Mouse (Mus musculus): ENCODE data around the gene Igtp. TPM values are rescaled to one million over a fixed set of nuclear protein-coding genes. Genes with fewer than 3 reads are reported as not detected.
"Not testable (repeated sequence)": the region's sequence is repeated elsewhere in the genome, so short reads cannot be mapped to it uniquely, and the experiment has no call there.

Igtp gene
- polyA plus RNA-seq (2011; ENCODE audit: insufficient read length, low read depth, missing spikeins): 8.3 and 11.7 TPM in 2 replicates

- peak within 1 kb of the TSS; percentile 61 for H3K4me3 ChIP-seq (ENCODE audit: insufficient read depth, low read length)
- peak within 1 kb of the TSS; percentile 28; the same call in 1 of the 2 replicates for H3K27ac ChIP-seq (ENCODE audit: insufficient read depth, low read length)
- H3K4me1 ChIP-seq (ENCODE audit: control insufficient read depth, insufficient read depth, low read length): not testable (repeated sequence)
- TF ChIP-seq POLR2A (IDR thresholded peaks at IDR 0.05; ENCODE audit: low read depth, low read length): peak; percentile 55
Observed at GRCm38 (mm10) chr11:58199229-58200037, at the start of gene Igtp, which contains the start of gene Irgm2. Gene Igtp, plus strand, starts transcription at chr11:58199556. Gene Irgm2, plus strand, starts transcription at chr11:58199618.

- Histone ChIP-seq H3K27ac (ENCODE audit: insufficient read depth, low read length) (no peak overlapping the region), H3K4me3 (ENCODE audit: insufficient read depth, low read length) (no peak overlapping the region), H3K4me1 (ENCODE audit: control insufficient read depth, insufficient read depth, low read length) (no peaks in the 10 kb centered on the region)
- TF ChIP-seq POLR2A (IDR thresholded peaks at IDR 0.05; ENCODE audit: low read depth, low read length) (no peak), CTCF (IDR thresholded peaks at IDR 0.05; ENCODE audit: borderline replicate concordance, insufficient read depth, low read length) (no peak)
Observed at GRCm38 (mm10) chr11:58155458-58155857, 43.9 kb upstream of the Igtp start.

GRCm38 (mm10) chr11:58156871-58157270 is 42.5 kb upstream of the Igtp start:
- Histone ChIP-seq H3K4me1 (ENCODE audit: control insufficient read depth, insufficient read depth, low read length) (no peaks in the 10 kb centered on the region), H3K27ac (ENCODE audit: insufficient read depth, low read length) (no peak overlapping the region), H3K4me3 (ENCODE audit: insufficient read depth, low read length) (no peak overlapping the region)
- TF ChIP-seq CTCF (IDR thresholded peaks at IDR 0.05; ENCODE audit: borderline replicate concordance, insufficient read depth, low read length): no peak
- TF ChIP-seq POLR2A (IDR thresholded peaks at IDR 0.05; ENCODE audit: low read depth, low read length): no peak

GRCm38 (mm10) chr11:58165072-58165471 is 34.3 kb upstream of the Igtp start:
- no peak overlapping the region for H3K4me3 ChIP-seq (ENCODE audit: insufficient read depth, low read length)
- TF ChIP-seq POLR2A (IDR thresholded peaks at IDR 0.05; ENCODE audit: low read depth, low read length) (no peak), CTCF (IDR thresholded peaks at IDR 0.05; ENCODE audit: borderline replicate concordance, insufficient read depth, low read length) (no peak)
- no peak overlapping the region for H3K27ac ChIP-seq (ENCODE audit: insufficient read depth, low read length)
- H3K4me1 ChIP-seq (ENCODE audit: control insufficient read depth, insufficient read depth, low read length): no peaks in the 10 kb centered on the region

- H3K4me1 ChIP-seq (ENCODE audit: control insufficient read depth, insufficient read depth, low read length): no peaks in the 10 kb centered on the region
- peak overlapping the region; percentile 42; the same call in 1 of the 2 replicates for H3K27ac ChIP-seq (ENCODE audit: insufficient read depth, low read length)
- peak overlapping the region; percentile 98 for H3K4me3 ChIP-seq (ENCODE audit: insufficient read depth, low read length)
- TF ChIP-seq POLR2A (IDR thresholded peaks at IDR 0.05; ENCODE audit: low read depth, low read length): no peak
- no peak for TF ChIP-seq CTCF (IDR thresholded peaks at IDR 0.05; ENCODE audit: borderline replicate concordance, insufficient read depth, low read length)
Observed at GRCm38 (mm10) chr11:58167822-58168166, 31.6 kb upstream of the Igtp start.

GRCm38 (mm10) chr11:58168167-58168915 is 31.0 kb upstream of the Igtp start, which contains the start of gene Gemin5:
Gene Gemin5, minus strand, starts transcription at chr11:58168539.
- no peaks in the 10 kb centered on the region for H3K4me1 ChIP-seq (ENCODE audit: control insufficient read depth, insufficient read depth, low read length)
- H3K4me3 ChIP-seq (ENCODE audit: insufficient read depth, low read length): peak within 1 kb of the TSS; percentile 98
- peak within 1 kb of the TSS; percentile 42; the same call in 1 of the 2 replicates for H3K27ac ChIP-seq (ENCODE audit: insufficient read depth, low read length)
- TF ChIP-seq CTCF (IDR thresholded peaks at IDR 0.05; ENCODE audit: borderline replicate concordance, insufficient read depth, low read length): no peak
- peak; percentile 83 for TF ChIP-seq POLR2A (IDR thresholded peaks at IDR 0.05; ENCODE audit: low read depth, low read length)

GRCm38 (mm10) chr11:58169666-58170065 is 29.7 kb upstream of the Igtp start:
- TF ChIP-seq POLR2A (IDR thresholded peaks at IDR 0.05; ENCODE audit: low read depth, low read length): no peak
- no peak for TF ChIP-seq CTCF (IDR thresholded peaks at IDR 0.05; ENCODE audit: borderline replicate concordance, insufficient read depth, low read length)
- H3K4me1 ChIP-seq (ENCODE audit: control insufficient read depth, insufficient read depth, low read length): no peaks in the 10 kb centered on the region
- H3K4me3 ChIP-seq (ENCODE audit: insufficient read depth, low read length): no peak overlapping the region
- no peak overlapping the region for H3K27ac ChIP-seq (ENCODE audit: insufficient read depth, low read length)

- TF ChIP-seq POLR2A (IDR thresholded peaks at IDR 0.05; ENCODE audit: low read depth, low read length): peak; percentile 86
- no peak for TF ChIP-seq CTCF (IDR thresholded peaks at IDR 0.05; ENCODE audit: borderline replicate concordance, insufficient read depth, low read length)
- no peak within 1 kb of the TSS for H3K27ac ChIP-seq (ENCODE audit: insufficient read depth, low read length)
- no peaks in the 10 kb centered on the region for H3K4me1 ChIP-seq (ENCODE audit: control insufficient read depth, insufficient read depth, low read length)
- H3K4me3 ChIP-seq (ENCODE audit: insufficient read depth, low read length): peak within 1 kb of the TSS; percentile 84
Observed at GRCm38 (mm10) chr11:58171459-58172091, 27.8 kb upstream of the Igtp start, which contains the start of gene Mrpl22. Gene Mrpl22, plus strand, starts transcription at chr11:58171661.

GRCm38 (mm10) chr11:58179563-58179962 is 19.8 kb upstream of the Igtp start:
- no peak overlapping the region for H3K27ac ChIP-seq (ENCODE audit: insufficient read depth, low read length)
- H3K4me3 ChIP-seq (ENCODE audit: insufficient read depth, low read length): no peak overlapping the region
- H3K4me1 ChIP-seq (ENCODE audit: control insufficient read depth, insufficient read depth, low read length): no peaks in the 10 kb centered on the region
- no peak for TF ChIP-seq POLR2A (IDR thresholded peaks at IDR 0.05; ENCODE audit: low read depth, low read length)
- no peak for TF ChIP-seq CTCF (IDR thresholded peaks at IDR 0.05; ENCODE audit: borderline replicate concordance, insufficient read depth, low read length)

- H3K4me1 ChIP-seq (ENCODE audit: control insufficient read depth, insufficient read depth, low read length); H3K27ac ChIP-seq (ENCODE audit: insufficient read depth, low read length); H3K4me3 ChIP-seq (ENCODE audit: insufficient read depth, low read length): not testable (repeated sequence)
Observed at GRCm38 (mm10) chr11:58179986-58180385, 19.4 kb upstream of the Igtp start.

Measured in embryonic fibroblast, embryonic 13.5 days (primary cell).